Comparison of ENCODE assay signal across 8 mouse cellular contexts in genomic region chr11:69124498-69124847, GRCm38 (mm10). TPM values are rescaled to one million over a fixed set of nuclear protein-coding genes. Genes with fewer than 3 reads are reported as not detected.
DNase-seq lines count a peak whose midpoint lies in the region; ATAC-seq and TF ChIP-seq lines count a peak whose summit lies in the region.

No protein-coding gene starts in this region.

- H3K27ac ChIP-seq in cerebellum, adult 2 months (ENCODE audit: insufficient read depth, low read length) = no peak overlapping the region
- H3K27ac ChIP-seq in forebrain, postnatal 0 days (ENCODE audit: low read depth, low read length) = peak overlapping the region; percentile 88; the same call in 1 of the 2 replicates
- H3K27ac ChIP-seq in intestine, postnatal 0 days (ENCODE audit: low read depth, low read length) = 0 out of 2 replicates have a peak overlapping the region, but pooled peaks have one; percentile 87

- H3K4me2 ChIP-seq in forebrain, postnatal 0 days (ENCODE audit: low read depth) = peak overlapping the region; percentile 96
- peak overlapping the region; percentile 93; the same call in 1 of the 2 replicates for H3K4me2 ChIP-seq in intestine, postnatal 0 days (replicated peaks; ENCODE audit: low read depth)
- no peak overlapping the region for H3K4me2 ChIP-seq in myocyte (ENCODE audit: low read depth)

- no peaks in the 10 kb centered on the region for H3K4me1 ChIP-seq in cerebellum, adult 2 months (ENCODE audit: control insufficient read depth, insufficient read depth, low read length)
- H3K4me1 ChIP-seq in forebrain, postnatal 0 days (ENCODE audit: insufficient read depth) = peaks cover 13% of the 10 kb centered on the region
- H3K4me1 ChIP-seq in intestine, postnatal 0 days (replicated peaks; ENCODE audit: control insufficient read depth, insufficient read depth, low read length) = 0 out of 2 replicates have a peak, but pooled peaks cover 12% of the 10 kb centered on the region

- ATAC-seq in forebrain, postnatal 0 days = peak; percentile 47; the same call in 1 of the 2 replicates
- ATAC-seq in intestine, postnatal 0 days = peak; percentile 52

- DNase-seq in left cerebral cortex, adult 18-20 months (ENCODE audit: low spot score in 2 of 2) = peak; percentile 68 to 73
- DNase-seq in left cerebral cortex, adult 11 months (ENCODE audit: low spot score) = no peak
- DNase-seq in cerebellum, adult 2 months = peak; percentile 67 to 76
- DNase-seq in forebrain, postnatal 0 days = peak; percentile 89
- DNase-seq in liver = peak; percentile 77
- DNase-seq in thymus, postnatal 10 days (ENCODE audit: low spot score in 2 of 2) = peak; percentile 41 to 76

- no peak overlapping the region for H3K9ac ChIP-seq in forebrain, postnatal 0 days
- H3K9ac ChIP-seq in intestine, postnatal 0 days (ENCODE audit: low read depth, low read length) = no peak overlapping the region

- no peak overlapping the region for H3ac ChIP-seq in myocyte (ENCODE audit: control insufficient read depth, insufficient read length)

- H3K4me3 ChIP-seq in cerebellum, adult 2 months (replicated peaks; ENCODE audit: insufficient read depth, low read depth, low read length) = peak overlapping the region; percentile 23
- H3K4me3 ChIP-seq in forebrain, postnatal 0 days (ENCODE audit: low read depth, low read length) = peak overlapping the region; percentile 85
- H3K4me3 ChIP-seq in intestine, postnatal 0 days (ENCODE audit: low read depth, low read length) = no peak overlapping the region; the same call in 1 of the 2 replicates
- H3K4me3 ChIP-seq in myocyte = peak overlapping the region; percentile 68

- no peaks in the 10 kb centered on the region for H3K79me2 ChIP-seq in myocyte (ENCODE audit: control insufficient read depth, insufficient read depth)

- TF ChIP-seq POLR2A in cerebellum, adult 2 months (IDR thresholded peaks at IDR 0.05; ENCODE audit: borderline replicate concordance, insufficient read depth, low read length) = no peak
- no peak for TF ChIP-seq POLR2A in myocyte (IDR thresholded peaks at IDR 0.05; ENCODE audit: insufficient read length, low read depth)

- TF ChIP-seq CTCF in cerebellum, adult 2 months (IDR thresholded peaks at IDR 0.05; ENCODE audit: borderline replicate concordance, insufficient read depth, low read depth, low read length) = no peak
- TF ChIP-seq CTCF in forebrain, postnatal 0 days (IDR thresholded peaks at IDR 0.05; ENCODE audit: low read depth) = no peak
- no peak for TF ChIP-seq CTCF in intestine, postnatal 0 days (IDR thresholded peaks at IDR 0.05; ENCODE audit: low read depth)

- H3K27me3 ChIP-seq in cerebellum, adult 2 months (ENCODE audit: control insufficient read depth, insufficient read depth, low read length) = no peaks in the 10 kb centered on the region
- H3K27me3 ChIP-seq in forebrain, postnatal 0 days (ENCODE audit: insufficient read depth, low read length) = no peaks in the 10 kb centered on the region
- peaks cover 7% of the 10 kb centered on the region; the same call in 1 of the 2 replicates for H3K27me3 ChIP-seq in intestine, postnatal 0 days (replicated peaks; ENCODE audit: control insufficient read depth, insufficient read depth, low read length)
- H3K27me3 ChIP-seq in myocyte (ENCODE audit: control insufficient read depth, insufficient read depth, insufficient read length) = no peaks in the 10 kb centered on the region

- WGBS in cerebellum, adult 2 months = under 1% methylated on average over 3 of the region's 3 CpGs
- WGBS in forebrain, postnatal 0 days = under 1% methylated on average over 3 of the region's 3 CpGs
- WGBS in intestine, postnatal 0 days = 0% methylated on average over 3 of the region's 3 CpGs

- H3K36me3 ChIP-seq in forebrain, postnatal 0 days (ENCODE audit: insufficient read depth) = no peaks in the 10 kb centered on the region
- no peaks in the 10 kb centered on the region for H3K36me3 ChIP-seq in intestine, postnatal 0 days (ENCODE audit: control insufficient read depth, insufficient read depth)
- no peaks in the 10 kb centered on the region for H3K36me3 ChIP-seq in myocyte (ENCODE audit: control insufficient read depth, insufficient read depth)

- no peaks in the 10 kb centered on the region for H3K9me3 ChIP-seq in forebrain, postnatal 0 days (ENCODE audit: low read length)
- H3K9me3 ChIP-seq in intestine, postnatal 0 days (ENCODE audit: control insufficient read depth) = no peaks in the 10 kb centered on the region

TF ChIP-seq in myocyte, 11 proteins besides CTCF, POLR2A, EP300 and RAD21:
- TF ChIP-seq E2F4 (IDR thresholded peaks at IDR 0.05; ENCODE audit: insufficient read depth) = peak; percentile 20
- no peak for TF ChIP-seq REST (IDR thresholded peaks at IDR 0.05; ENCODE audit: insufficient read depth, insufficient read length)

RNA-seq across cellular contexts. Expression of gene Aloxe3, which starts 1.2 kb away (rescaled TPM):
- total RNA-seq in left cerebral cortex, adult 18-20 months (2021) = 1 to 10 TPM; 4.4 to 6.8 TPM
- polyA plus RNA-seq in cerebellum, adult 2 months (2012; rRNA removed) = 10.8 and 16.0 TPM in 2 replicates
- total RNA-seq in forebrain, postnatal 0 days (2014; rRNA removed) = 10.0 and 11.6 TPM in 2 replicates
- 8.5 and 14.9 TPM in 2 replicates for polyA plus RNA-seq in forebrain, postnatal 0 days (2015; fragmentation: Nextera tagmentation; extraction: Ambion mirVana)
- 0.31 and 0.82 TPM in 2 replicates for polyA plus RNA-seq in intestine, postnatal 0 days (2015; fragmentation: Nextera tagmentation; extraction: Ambion mirVana)
- 0.01 TPM for polyA plus RNA-seq in myocyte (2012; fragmentation: generic; extraction: Trizol)

RNA-seq across cellular contexts. Expression of gene 9130213A22Rik, which starts 2.1 kb away (rescaled TPM):
- under 1 TPM; 0.53 to 0.98 TPM for total RNA-seq in left cerebral cortex, adult 18-20 months (2021)
- 1.3 and 1.4 TPM in 2 replicates for polyA plus RNA-seq in cerebellum, adult 2 months (2012; rRNA removed)
- 0.23 and 0.62 TPM in 2 replicates for total RNA-seq in forebrain, postnatal 0 days (2014; rRNA removed)
- polyA plus RNA-seq in forebrain, postnatal 0 days (2015; fragmentation: Nextera tagmentation; extraction: Ambion mirVana) = 0.58 and 0.69 TPM in 2 replicates
- polyA plus RNA-seq in intestine, postnatal 0 days (2015; fragmentation: Nextera tagmentation; extraction: Ambion mirVana) = 0.12 and 0.37 TPM in 2 replicates
- 0.78 TPM for polyA plus RNA-seq in myocyte (2012; fragmentation: generic; extraction: Trizol)

RNA-seq across cellular contexts. Expression of gene Hes7, which starts 4.3 kb away (rescaled TPM):
- under 1 TPM; 0.42 to 0.79 TPM for total RNA-seq in left cerebral cortex, adult 18-20 months (2021)
- polyA plus RNA-seq in cerebellum, adult 2 months (2012; rRNA removed) = 0.44 and 0.59 TPM in 2 replicates
- total RNA-seq in forebrain, postnatal 0 days (2014; rRNA removed) = 1.2 and 1.6 TPM in 2 replicates
- 1.1 and 1.3 TPM in 2 replicates for polyA plus RNA-seq in forebrain, postnatal 0 days (2015; fragmentation: Nextera tagmentation; extraction: Ambion mirVana)
- 0.21 and 0.37 TPM in 2 replicates for polyA plus RNA-seq in intestine, postnatal 0 days (2015; fragmentation: Nextera tagmentation; extraction: Ambion mirVana)
- 0.28 TPM for polyA plus RNA-seq in myocyte (2012; fragmentation: generic; extraction: Trizol)

RNA-seq across cellular contexts. Expression of gene Per1, which starts 29.5 kb away (rescaled TPM):
- total RNA-seq in left cerebral cortex, adult 18-20 months (2021) = 100 to 1,000 TPM; 129 to 133 TPM
- 34.4 and 37.2 TPM in 2 replicates for polyA plus RNA-seq in cerebellum, adult 2 months (2012; rRNA removed)
- total RNA-seq in forebrain, postnatal 0 days (2014; rRNA removed) = 16.5 and 38.3 TPM in 2 replicates
- 15.2 and 16.7 TPM in 2 replicates for polyA plus RNA-seq in forebrain, postnatal 0 days (2015; fragmentation: Nextera tagmentation; extraction: Ambion mirVana)
- 7.2 and 11.3 TPM in 2 replicates for polyA plus RNA-seq in intestine, postnatal 0 days (2015; fragmentation: Nextera tagmentation; extraction: Ambion mirVana)
- 8.9 TPM for polyA plus RNA-seq in myocyte (2012; fragmentation: generic; extraction: Trizol)

RNA-seq across cellular contexts. Expression of gene Alox12b, which starts 32.3 kb away (rescaled TPM):
- 10 to 100 TPM in 1 of 2 experiments, 1 to 10 TPM in 1; 9.8 to 13.7 TPM for total RNA-seq in left cerebral cortex, adult 18-20 months (2021)
- 0.59 and 0.60 TPM in 2 replicates for polyA plus RNA-seq in cerebellum, adult 2 months (2012; rRNA removed)
- 0.19 and 0.38 TPM in 2 replicates for total RNA-seq in forebrain, postnatal 0 days (2014; rRNA removed)
- 0.15 and 0.46 TPM in 2 replicates for polyA plus RNA-seq in forebrain, postnatal 0 days (2015; fragmentation: Nextera tagmentation; extraction: Ambion mirVana)
- 0.08 and 0.13 TPM in 2 replicates for polyA plus RNA-seq in intestine, postnatal 0 days (2015; fragmentation: Nextera tagmentation; extraction: Ambion mirVana)
- not detected for polyA plus RNA-seq in myocyte (2012; fragmentation: generic; extraction: Trizol)
